Mouse (Mus musculus): ENCODE measurements around the gene Sidt1.

Gene Sidt1

DNA sequence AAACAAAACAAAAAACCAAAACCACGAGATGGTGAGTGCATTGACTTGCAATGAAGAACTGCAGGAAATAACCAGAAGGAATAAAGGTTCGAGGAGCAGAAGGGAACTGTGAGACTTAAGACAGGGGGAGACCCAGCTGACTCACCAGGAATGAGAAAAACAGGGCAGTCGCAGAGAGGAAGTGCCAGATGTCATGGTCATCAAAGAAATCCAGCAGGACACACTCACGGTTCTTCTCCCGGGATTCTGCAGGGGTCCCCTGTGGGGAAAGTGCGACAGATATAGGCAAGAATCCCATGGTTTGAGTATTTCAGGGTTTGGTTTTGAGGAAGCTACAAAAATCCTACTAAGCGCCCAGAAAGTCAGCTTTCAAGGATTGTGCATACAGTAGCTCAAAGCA, 89.7 kb downstream of the Sidt1 start:
- no peak for DNase-seq

DNA sequence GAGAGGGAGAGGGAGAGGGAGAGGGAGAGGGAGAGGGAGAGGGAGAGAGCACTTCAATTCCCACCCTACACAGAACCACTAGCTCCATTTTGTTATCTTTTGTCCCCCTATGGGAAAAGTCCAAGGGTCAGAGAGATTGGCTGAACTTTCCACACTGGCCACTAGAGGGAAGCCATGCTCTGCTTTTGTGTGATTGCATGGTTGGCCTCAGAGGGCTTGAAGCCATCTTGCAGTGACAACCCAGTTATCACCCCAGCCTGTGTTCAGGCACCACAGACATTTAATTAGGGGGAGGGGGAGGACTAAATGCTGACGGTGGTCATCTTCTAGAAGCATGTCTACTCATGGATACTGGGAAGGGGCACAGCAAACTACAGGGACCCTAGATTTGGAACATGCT, 90.4 kb downstream of the Sidt1 start:
- peak; percentile 76 for DNase-seq

DNA sequence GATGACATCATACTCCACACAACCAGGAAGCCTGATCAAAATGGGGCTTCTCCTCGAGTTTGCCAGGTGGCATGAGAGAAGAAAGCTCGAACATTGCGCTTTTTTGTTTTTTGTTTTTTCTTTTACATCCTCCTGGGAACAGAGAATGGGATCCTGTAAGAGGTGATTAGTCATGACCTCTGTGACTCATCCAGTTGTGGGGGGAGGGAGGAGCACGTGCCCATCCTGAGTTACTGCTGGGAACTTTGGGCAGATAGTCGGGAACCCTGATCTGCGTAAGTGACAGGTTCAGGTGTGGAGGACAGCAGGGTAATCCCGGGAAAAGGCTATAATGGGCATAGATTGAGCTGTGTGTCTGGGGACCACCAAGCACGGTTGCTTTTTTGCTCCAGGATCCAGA, 92.6 kb downstream of the Sidt1 start:
- no peak for DNase-seq

DNA sequence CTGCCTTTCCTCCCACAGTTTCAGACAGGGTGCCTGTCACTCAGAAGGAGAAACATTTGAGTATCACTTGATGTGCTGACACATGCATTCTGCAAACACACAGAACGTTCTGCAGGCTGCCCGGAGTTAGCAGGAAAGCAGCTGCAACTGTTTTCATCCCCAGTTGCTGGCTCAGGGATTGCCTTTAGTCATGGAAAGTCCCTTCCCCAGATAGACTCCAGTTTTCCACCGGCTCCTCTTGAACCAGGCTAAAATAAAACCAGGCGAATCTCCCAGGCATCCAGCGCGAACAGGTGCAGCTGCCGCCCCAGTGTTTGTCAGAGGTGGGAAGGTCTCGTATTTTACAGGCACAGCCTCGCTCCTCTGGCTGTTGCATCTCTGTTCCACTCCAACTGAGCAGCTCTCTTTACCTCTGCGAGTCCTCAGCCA, 94.1 kb downstream of the Sidt1 start:
- no peak for DNase-seq

DNA sequence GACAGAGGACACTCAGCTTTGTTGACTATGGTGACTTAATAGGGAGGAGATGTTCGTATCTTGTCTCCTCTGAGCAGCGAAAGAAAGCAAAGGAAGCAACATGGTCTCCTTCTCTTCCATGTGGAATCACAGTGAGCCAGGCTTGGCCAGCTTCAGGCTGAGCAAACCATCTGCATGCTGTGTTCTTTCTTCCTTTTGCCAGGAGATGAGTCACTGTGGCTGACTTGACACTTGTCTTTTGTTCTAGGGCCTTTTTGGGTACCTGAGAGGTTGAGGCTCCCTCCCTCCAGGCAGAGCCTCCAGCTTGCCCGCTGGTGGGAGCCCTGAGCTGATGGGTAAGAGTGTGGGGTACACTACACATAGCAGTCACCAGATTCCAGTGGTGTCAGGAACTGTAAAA, 95.2 kb downstream of the Sidt1 start:
- peak; percentile 48 for DNase-seq

DNA sequence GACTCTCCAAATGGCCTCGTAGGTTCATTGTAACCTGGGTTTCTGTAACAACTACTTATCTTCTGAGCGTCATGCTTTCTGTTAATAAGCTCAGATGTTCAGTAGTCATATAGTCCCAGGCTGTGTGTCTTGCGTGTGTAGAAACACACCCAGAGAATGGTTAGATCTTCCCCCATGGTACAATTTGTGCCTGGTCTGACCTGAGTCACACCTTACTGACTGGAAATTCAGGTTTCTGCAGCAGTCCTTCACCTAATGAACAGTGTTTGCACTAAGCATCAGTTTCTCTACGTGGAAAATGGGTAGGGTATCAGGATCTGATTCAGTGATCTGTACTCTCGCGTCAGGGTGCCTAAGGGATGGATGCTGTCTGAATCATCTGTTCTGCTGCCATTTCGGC, 100.0 kb downstream of the Sidt1 start:
- DNase-seq: no peak

DNA sequence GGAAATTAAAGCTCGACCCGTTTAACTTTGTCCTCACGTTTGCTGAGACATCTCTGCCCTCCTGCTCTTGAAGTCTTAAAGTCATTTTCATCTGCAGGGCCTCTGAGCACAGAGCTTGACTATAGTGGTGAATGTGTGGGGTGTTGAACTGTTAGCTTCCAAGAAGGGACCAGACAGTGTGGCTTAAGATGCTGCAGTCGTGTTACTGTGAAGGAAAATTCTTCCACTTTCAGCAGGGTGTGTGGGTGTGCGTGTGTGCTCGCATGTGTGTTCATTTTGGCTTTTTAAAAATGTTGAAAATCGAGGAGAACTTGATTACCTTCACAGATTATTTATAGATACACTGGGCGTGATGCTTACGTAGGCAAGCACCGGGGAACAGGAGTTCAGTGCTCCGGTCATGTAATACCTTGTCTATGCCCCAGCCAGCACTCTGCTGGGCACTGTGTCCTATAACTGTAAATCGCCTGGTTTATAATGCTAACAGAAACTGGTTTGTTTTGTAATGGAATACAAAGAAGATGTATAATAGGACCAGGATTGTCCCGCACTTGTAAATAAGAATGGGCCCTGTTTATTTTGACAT, 106.2 kb downstream of the Sidt1 start:
- no peak for DNase-seq

DNA sequence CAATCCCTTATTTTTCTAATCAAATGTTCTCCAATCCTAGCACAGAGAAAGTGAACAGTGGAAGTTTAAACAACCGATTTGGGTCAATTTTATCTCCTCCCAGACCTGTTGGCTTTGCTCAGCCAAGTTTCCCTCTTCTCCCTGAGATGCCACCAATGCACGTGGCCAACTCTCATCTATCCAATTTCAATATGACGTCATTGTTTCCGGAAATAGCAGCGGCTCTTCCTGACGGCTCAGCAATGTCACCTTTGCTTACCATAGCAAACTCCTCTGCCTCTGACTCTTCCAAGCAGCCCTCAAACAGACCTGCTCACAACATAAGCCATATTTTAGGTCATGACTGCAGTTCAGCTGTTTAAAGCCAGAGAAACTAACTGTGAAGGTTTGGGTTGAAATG, 111.5 kb downstream of the Sidt1 start:
- no peak for DNase-seq

DNA sequence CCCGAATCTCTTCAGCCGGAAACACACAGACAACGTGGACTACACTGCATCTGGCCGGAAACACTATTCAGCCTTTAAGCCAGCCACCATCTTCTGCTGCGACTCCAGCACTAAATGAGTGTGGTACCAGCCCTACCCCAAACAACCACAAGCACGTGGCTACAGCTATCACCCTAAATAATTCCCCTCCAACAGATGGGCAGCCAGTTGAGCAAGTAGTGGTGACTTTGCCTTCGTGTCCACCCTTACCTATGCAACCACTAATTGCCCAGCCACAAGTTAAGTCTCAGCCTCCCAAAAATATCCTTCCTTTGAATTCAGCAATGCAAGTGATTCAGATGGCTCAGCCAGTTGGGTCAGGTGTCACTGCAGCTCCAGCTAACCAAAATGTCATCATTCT, 116.6 kb downstream of the Sidt1 start:
- no peak for DNase-seq

DNA sequence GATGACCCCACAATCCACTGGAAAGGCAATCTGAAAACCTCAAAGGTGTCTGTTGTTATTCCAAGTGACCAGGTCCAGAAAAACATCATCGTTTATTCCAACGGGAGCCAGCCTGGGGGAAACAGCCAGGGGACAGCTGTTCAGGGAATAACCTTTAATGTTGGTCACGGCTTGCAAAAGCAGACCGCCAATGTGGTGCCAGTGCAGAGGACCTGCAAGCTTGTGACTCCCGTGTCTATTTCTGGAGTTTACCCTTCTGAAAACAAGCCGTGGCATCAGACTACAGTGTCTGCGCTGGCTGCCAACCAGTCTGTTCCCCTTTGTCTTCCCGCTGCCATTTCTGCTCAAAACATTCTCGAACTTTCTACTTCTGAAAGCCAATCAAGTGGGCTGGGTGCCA, 117.5 kb downstream of the Sidt1 start:
- no peak for DNase-seq

DNA sequence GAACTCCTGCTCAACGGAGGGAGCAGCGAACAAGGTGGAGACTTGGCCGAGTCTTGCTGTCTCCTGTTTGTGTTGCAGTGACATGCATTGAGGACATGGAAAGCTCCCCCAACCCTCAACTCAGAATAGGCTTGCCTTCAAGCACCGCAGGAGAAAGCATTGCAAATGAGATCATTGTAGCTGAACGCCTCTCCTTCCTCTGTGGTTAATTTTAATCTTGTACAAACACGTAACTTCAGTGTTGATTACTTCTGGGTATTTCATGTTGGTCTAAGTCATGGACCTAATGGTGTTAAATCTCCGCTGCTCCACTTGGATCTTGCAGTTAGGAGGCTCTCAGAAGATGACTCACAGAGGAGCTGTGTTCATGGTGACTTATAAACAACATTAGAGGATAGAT, 120.3 kb downstream of the Sidt1 start:
- DNase-seq: no peak

DNA sequence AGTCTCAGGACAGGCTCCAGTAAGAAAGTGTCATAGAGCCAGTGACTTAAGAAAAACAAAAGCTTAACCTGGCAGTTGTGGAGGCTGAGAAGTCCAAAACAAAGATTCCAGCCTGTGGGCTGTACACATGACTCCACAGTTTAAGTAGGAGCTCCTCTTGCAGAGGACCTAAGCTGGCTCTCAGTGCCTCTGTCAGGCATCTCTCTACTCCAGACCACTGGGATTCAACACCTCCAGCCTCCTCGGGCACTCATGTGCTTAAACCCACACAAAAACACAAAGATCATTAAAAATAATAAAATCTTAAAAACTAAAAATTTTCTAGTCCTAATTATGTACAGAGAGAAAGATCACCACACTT, 122.0 kb downstream of the Sidt1 start:
- no peak for DNase-seq

DNA sequence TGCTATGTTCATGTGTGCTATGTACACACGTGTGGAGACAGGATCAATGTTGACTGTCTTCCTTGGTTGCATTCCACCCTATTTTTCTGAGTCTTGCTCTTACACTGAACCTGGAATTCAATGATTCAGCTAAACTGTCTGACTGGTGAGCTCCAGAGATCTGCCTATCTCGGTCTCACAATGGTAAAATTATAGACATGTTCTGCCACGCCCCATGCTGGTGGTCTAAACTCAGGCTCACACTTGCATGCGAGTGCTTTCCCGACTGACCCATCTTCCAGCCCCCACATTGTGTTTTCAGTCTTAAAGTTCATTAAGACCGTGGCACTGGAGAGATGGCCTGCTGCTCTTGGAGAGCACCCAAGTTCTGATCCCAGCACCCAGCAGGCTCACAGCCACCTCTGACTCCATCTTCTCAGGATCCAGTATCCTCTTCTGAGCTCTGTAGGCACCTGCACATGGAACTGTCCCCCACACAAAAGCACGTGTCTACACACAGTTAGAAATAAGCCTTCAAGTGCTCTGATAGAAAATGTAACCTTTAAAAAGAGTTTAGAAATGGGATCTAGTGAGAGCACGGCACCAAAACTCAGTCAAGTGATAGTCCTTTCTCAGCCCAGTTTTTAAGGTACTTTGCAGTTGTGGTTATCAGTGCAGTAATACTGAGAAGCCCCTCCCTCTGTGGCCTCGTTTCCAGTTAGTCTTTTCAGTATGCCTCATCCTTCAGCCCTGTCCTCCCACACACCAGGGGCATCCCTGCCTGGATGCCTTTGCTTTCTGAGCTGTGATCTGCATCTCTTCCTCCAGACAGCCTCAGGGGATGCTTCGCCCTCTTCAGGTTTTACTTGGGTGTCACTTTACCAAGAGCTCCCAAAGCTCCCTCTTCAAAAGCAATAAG, 122.6 kb downstream of the Sidt1 start:
- DNase-seq: no peak

DNA sequence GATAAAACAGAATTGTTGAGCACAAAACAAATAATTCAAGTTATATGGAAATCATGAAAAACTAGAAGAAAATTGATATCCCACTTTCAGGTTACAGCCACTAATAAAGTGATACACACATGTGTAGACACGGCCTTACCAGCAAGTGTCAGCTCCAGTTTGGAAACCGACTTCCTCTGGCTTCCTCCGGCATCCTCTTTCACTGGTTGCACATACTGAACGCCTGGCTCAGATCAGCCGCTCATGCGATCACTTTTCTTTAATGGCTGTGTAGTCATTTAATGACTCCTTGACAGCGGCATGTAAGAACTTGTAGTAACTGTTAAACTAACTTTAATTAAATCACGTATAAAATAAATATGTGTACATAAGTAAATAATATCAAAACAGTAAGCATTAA, 127.0 kb downstream of the Sidt1 start:
- DNase-seq: no peak

DNA sequence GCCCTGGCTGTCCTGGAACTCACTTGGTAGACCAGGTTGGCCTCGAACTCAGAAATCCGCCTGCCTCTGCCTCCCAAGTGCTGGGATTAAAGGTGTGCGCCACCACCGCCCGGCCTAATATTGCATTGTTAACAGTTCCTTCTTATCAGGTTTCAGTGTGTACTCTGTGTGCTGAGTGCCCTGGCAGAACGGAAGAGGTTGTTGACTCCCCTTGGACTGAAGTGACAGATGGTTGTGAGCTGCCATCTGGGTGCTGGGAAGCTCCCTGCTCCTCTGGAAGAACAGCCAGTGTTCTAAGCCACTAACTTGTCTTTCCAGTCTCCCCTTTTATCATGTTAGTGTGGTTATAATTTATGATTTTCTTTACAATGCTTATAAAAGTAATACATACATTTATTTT, 128.7 kb downstream of the Sidt1 start:
- DNase-seq: peak; percentile 70

DNA sequence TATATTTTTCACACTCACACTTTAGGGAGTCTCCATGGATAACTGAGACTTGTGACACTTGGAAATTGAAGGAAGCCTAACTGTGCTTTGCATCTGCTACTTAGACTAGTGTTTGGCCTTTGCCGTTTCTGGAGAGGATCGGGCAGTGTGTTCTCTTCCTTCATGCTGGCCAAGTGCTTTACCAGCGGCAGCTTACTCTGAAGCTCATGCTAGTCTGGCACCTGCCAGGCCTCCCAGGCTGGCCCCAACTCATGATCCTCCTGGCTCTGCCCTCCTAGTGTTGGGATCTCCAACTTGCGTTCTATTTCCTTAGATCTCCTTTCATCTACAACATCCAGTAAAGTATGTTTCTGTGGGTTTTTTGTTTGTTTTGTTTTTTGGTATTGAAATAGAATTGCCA, 132.8 kb downstream of the Sidt1 start:
- DNase-seq: no peak

DNA sequence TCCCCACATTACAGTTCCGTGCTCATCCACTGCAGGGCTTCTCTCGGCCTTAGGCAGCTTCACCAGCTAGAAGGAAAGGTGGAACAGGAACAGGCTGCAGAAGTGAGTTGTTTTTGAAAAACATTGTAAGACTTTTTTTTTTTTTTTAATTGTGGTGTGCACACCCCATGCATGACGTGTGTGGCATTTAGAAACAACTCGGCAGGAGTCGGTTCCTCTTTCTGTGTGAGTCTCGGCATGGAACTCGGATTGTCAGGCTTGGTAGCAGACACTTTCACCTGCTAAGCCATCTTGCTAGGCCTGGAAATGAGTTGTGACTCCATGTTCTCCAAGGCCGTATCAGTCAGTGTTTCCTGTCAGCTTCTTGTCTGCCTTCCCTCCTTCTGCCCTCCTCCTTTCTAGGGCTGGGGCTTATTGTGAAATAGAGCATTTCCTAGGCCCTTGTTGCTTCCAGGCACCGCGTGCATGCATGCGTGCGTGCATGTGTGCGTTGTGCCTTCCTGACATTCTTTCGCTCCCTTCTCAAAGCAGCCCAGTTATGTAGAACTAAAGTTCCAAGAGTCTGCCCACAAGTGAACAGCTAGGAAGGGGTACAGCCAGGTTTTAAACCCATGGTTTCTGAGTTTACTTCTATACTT, 133.8 kb downstream of the Sidt1 start:
- DNase-seq: no peak

DNA sequence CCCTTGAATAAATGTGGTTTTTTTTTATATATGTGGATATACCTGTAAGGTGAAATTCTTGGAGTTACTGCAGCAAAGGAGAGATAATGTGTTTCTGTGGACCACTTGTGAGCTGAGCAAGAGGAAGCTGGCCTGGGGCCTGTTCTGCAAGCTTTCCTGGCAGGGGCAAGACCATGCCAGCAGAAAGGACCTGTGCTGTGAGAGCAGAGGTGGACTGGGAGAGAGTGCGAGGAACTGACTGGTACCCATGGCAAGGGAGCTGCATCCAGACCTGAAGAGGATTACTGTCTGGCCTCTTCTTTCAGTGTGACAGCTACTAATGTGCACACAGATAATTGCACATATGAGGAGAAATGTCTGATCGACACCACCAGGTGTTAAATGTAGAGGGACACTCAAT, 142.0 kb downstream of the Sidt1 start:
- peak; percentile 23 for DNase-seq
